Mouse (Mus musculus) liver, adult 2 months (tissue): ENCODE data around the gene Car6.

ENCODE experiments used
- CTCF ChIP-seq: fragments of 200-500 bp; IDR thresholded peaks from 2 replicates; pipeline ENCODE4 v1.5.1; 2011; ENCODE audit warnings: low read depth, low read length, control low read depth
- POLR2A ChIP-seq: fragments of 200-500 bp; IDR thresholded peaks from 2 replicates; pipeline ENCODE4 v1.6.1; 2011; ENCODE audit warnings: low read length, control low read depth; ENCODE audit not compliant: insufficient read depth; ENCODE audit errors: extremely low read depth

DNA sequence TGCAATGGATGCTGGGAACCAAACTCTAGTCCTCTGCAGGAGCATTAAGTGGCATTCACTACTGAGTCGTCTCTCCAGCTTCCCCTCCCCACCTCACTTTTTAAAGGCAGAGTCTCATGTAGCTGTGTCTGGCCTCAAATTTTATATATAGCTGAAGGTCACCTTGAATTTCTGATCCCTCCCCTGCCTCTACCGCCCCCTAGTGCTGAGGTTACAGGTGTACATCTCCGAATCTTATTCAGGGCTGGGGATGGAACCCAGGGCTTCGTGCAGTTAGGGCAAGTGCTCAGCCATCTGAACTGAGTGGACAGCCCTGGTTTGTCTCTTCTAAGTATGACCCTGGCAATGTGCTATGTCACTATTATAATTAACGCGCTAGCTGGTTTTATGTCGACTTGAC lies 50.1 kb downstream of the Car6 start:
- TF ChIP-seq POLR2A (no peak), CTCF (peak; percentile 42; the same call in 1 of the 2 replicates)
